Mouse (Mus musculus): Measurements from ENCODE around the gene Daxx.

Daxx gene

GRCm38 (mm10) chr17:33920282-33921097 is 11.3 kb downstream of the Daxx start:
- DNase-seq (ENCODE audit: low spot score), result peak; percentile 72

- DNase-seq (ENCODE audit: low spot score), result no peak
Measured at GRCm38 (mm10) chr17:33921361-33921760, 12.1 kb downstream of the Daxx start.

GRCm38 (mm10) chr17:33924577-33925283 is 15.5 kb downstream of the Daxx start:
- DNase-seq (ENCODE audit: low spot score), result no peak

- no peak for DNase-seq (ENCODE audit: low spot score)
Measured at GRCm38 (mm10) chr17:33925406-33926116, 16.3 kb downstream of the Daxx start.

- DNase-seq (ENCODE audit: low spot score), result no peak
Measured at GRCm38 (mm10) chr17:33926207-33926932, 17.2 kb downstream of the Daxx start.

- DNase-seq (ENCODE audit: low spot score), result no peak
Measured at GRCm38 (mm10) chr17:33928251-33928947, 19.2 kb downstream of the Daxx start.

DNA sequence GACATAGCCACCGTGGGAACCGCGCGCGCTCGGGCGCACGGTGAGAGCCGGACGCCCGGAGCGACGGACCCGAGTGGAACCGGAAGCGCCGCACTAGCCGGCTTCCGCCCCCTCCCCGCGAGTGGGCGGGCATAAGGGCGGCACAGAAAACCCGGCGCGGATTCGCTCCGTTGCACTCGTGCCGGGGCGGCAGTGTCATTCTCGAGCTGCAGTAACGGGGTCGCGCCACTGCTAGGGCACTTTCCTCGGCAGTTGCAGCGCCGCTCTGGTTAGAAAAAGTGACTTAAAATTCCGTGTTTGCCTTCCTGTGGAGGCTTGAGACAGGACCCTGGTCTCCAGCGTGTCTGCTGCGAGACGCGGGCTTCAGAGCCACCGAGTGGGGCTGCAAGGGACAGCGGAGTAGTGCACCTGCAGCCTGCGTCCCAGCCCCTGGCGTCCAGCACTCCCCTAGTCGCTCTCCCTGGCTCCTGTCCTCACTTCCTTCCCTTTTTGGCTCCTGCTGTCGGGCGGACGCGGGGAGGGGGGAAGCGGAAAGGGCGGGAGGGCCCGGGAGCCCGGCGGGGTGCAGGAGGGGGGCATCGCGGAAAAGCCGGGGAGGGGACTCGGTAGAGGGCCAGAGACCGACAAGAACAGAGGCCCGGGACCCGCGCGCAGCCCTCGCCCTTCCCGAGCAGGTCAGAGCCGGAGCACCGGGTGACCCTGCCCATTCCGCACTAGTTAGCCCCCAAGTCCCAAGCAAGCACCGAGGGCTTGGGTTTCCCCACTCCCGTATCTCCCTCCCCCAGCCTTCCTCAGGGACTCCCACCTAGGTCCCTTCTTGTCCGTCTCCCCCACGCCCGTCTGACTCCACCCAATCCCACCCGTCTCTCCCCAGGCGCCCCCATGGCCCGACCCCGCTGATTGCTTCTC is 20.4 kb downstream of the Daxx start, which contains the start of gene Rgl2:
Gene Rgl2, plus strand, starts transcription at position 173 of the 909 bp plus-strand sequence.
- peak; percentile 93 for DNase-seq (ENCODE audit: low spot score)

- no peak for DNase-seq (ENCODE audit: low spot score)
Measured at GRCm38 (mm10) chr17:33930280-33931158, 21.3 kb downstream of the Daxx start.

DNA sequence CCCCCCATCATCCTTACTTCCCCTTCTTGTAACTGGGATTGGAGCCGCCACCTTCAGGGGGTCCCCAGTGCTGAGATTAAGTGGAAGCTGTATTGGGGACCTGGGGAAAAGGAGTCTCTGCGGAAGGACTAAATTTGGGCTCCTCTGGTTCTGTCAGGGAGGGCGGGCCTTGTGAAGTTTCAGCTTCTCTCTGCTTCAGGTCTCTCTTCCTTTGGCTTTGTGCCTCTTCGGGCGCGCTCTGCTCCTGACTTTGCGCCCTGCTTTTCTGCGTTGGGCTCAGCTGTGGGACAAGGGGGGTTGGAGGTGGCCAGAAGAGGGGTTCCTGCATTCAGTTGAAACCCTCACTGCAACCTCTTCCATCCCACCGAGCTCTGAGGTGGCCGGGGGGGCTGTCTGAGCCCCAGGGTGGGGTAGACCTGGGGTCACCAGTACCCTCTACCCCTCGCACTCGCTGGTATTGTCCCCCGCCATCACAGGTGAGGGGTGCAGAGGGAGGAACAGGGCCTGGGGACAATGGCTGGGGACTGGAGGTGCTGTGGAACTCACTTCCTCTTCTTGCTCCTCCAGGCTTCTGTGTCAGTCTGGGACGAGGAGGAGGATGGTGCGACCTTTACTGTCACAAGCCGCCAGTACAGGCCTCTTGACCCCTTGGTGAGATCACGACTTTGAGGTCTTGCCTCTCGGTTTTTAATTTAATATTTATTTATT is 22.1 kb downstream of the Daxx start:
- no peak for DNase-seq (ENCODE audit: low spot score)

DNA sequence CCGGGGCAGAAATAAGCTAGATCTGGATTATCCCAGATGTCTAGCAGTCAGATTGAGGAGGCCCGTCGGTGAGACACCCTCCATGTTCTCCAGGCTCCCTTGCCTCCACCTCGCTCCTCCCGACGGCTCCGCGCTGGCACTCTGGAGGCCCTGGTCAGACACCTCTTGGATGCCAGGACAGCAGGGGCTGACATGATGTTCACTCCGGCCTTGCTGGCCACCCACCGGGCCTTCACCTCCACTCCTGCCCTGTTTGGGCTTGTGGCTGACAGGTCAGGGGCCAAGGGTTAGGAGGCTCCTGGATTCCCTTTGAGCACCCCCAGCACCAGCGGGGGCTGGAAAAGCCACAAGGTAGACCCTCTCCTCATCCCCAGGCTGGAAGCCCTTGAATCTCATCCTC is 22.7 kb downstream of the Daxx start:
- DNase-seq (ENCODE audit: low spot score), result no peak

DNA sequence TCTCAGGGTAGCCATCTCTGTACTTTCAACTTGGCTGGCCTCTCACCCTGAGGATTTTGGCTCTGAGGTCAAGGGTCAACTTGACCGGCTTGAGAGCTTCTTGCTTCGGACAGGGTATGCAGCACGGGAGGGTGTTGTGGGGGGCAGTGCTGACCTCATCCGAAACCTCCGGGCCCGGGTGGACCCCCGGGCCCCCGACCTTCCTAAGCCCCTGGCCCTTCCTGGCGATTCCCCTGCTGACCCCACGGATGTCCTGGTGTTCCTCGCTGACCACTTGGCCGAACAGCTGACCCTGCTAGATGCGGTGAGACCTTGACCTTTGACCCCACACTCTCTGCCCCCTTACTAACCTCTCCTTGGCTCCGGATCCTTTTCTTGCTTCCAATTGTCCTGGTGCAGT is 23.2 kb downstream of the Daxx start:
- DNase-seq (ENCODE audit: low spot score), result no peak

- no peak for DNase-seq (ENCODE audit: low spot score)
Measured at GRCm38 (mm10) chr17:33932970-33933369, 23.8 kb downstream of the Daxx start.

DNA sequence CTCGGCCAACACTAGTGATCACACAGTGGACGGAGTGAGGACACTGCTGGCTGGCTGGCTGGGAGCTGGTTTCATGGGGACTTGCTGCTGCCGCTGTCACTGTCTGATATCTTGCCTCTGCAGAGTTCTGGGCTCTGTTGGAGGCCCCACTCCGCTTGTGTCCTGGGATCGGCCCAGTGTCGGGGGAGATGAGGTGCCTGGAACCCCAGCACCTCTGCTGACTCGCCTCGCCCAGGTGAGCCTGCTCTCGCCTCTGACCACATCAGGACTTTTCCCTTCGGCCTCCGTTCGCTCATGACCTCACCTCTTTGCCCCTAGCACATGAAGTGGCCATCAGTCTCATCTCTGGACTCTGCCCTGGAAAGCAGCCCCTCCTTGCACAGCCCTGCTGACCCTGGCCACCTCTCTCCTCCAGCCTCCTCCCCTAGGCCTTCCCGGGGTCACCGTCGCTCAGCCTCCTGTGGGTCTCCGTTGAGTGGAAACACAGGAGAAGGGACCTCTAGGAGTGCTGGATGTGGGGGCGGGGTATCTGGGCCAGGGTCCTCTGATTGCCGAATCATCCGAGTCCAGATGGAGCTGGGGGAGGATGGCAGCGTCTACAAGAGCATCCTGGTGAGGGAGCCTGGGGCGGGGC is 26.3 kb downstream of the Daxx start:
- no peak for DNase-seq (ENCODE audit: low spot score)

DNA sequence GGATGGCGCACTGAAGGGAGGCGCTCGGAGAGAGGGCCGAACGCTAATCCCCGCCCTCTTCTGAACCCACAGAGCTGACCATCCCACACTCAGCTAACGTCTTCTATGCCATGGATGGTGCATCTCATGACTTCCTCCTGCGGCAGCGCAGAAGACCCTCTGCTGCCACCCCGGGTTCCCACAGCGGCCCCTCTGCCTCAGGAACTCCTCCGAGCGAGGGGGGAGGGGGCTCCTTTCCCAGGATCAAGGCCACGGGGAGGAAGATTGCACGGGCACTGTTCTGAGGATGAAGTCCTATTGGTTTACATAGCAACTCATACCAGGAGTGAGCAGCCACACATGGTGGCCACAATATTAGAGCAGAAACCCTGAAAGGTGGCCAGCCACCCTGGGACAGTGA is 27.8 kb downstream of the Daxx start:
- DNase-seq (ENCODE audit: low spot score), result no peak

- DNase-seq (ENCODE audit: low spot score), result no peak
Measured at GRCm38 (mm10) chr17:33938783-33939182, 29.6 kb downstream of the Daxx start.

DNA sequence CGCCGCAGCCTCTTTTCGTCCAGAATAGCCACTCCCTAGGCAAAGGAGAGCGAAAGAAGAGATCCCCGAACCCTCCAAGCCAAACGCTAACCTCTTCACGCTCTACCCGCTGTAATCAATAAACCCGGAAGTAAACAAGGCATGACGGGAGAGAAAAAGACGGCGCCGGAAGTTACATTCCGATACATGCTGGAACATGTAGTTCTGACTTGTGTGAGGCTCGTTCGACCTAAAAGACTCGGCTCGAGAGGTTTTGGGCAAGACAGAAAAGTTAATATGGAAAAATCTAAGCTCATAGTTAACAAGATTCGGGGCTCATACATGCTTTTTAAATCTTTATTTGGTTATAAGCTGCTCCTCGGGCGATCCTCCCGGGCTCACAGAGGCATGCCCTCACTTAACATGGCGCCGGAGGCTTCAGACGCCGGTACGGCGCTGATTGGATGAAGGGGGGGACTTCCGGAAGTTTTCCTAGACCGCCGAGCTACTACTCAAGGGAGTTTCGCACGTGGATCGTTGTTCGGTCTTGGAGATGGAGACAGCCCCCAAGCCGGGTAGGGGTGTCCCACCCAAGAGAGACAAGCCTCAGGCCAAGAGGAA is 31.1 kb downstream of the Daxx start, which contains the start of the genes Pfdn6 and Wdr46:
Gene Pfdn6, minus strand, starts transcription at position 138 of the 600 bp plus-strand sequence.
Gene Wdr46, plus strand, starts transcription at position 455 of the 600 bp plus-strand sequence.
- peak; percentile 72 for DNase-seq (ENCODE audit: low spot score)

- DNase-seq (ENCODE audit: low spot score), result no peak
Measured at GRCm38 (mm10) chr17:33940981-33941380, 31.8 kb downstream of the Daxx start.

- DNase-seq (ENCODE audit: low spot score), result no peak
Measured at GRCm38 (mm10) chr17:33941381-33941780, 32.2 kb downstream of the Daxx start.

Data from ovary, postnatal 10 days (tissue).